Mouse (Mus musculus): Measurements from ENCODE around the gene Cep250. TPM values are rescaled to one million over a fixed set of nuclear protein-coding genes. Genes with fewer than 3 reads are reported as not detected.
A peak's percentile ranks its signal among the peaks of the same experiment; 100 is the strongest.
"Not testable (repeated sequence)": the region's sequence is repeated elsewhere in the genome, so short reads cannot be mapped to it uniquely, and the experiment has no call there.

The Cep250 gene
- 16.6 and 23.4 TPM in 2 replicates for polyA plus RNA-seq (2015; fragmentation: Nextera tagmentation; extraction: Ambion mirVana)

GRCm38 (mm10) chr2:155956134-155957059 lies at the start of gene Cep250:
Gene Cep250, plus strand, starts transcription at chr2:155956458.
- DNase-seq (ENCODE audit: low spot score), result peak; percentile 93

GRCm38 (mm10) chr2:155914684-155915083 lies 41.6 kb upstream of the Cep250 start:
- DNase-seq (ENCODE audit: low spot score), result no peak

GRCm38 (mm10) chr2:155923143-155923542 lies 33.1 kb upstream of the Cep250 start:
- no peak for DNase-seq (ENCODE audit: low spot score)

- DNase-seq (ENCODE audit: low spot score), result not testable (repeated sequence)
Measured at GRCm38 (mm10) chr2:155925213-155925612, 31.0 kb upstream of the Cep250 start.

- DNase-seq (ENCODE audit: low spot score), result no peak
Measured at GRCm38 (mm10) chr2:155928711-155929345, 27.4 kb upstream of the Cep250 start.

GRCm38 (mm10) chr2:155929531-155930442 lies 26.5 kb upstream of the Cep250 start, which contains the start of gene Uqcc1:
Gene Uqcc1, minus strand, starts transcription at chr2:155930310.
- peak; percentile 93 for DNase-seq (ENCODE audit: low spot score)

- no peak for DNase-seq (ENCODE audit: low spot score)
Measured at GRCm38 (mm10) chr2:155939897-155940529, 16.2 kb upstream of the Cep250 start.

GRCm38 (mm10) chr2:155940681-155941080 lies 15.6 kb upstream of the Cep250 start, which contains the start of gene Gm15557:
Gene Gm15557, plus strand, starts transcription at chr2:155940728.
- no peak for DNase-seq (ENCODE audit: low spot score)

GRCm38 (mm10) chr2:155941697-155942442 lies 14.4 kb upstream of the Cep250 start:
- DNase-seq (ENCODE audit: low spot score), result no peak

- DNase-seq (ENCODE audit: low spot score), result no peak
Measured at GRCm38 (mm10) chr2:155943463-155943862, 12.8 kb upstream of the Cep250 start.

- no peak for DNase-seq (ENCODE audit: low spot score)
Measured at GRCm38 (mm10) chr2:155944685-155945084, 11.6 kb upstream of the Cep250 start.

GRCm38 (mm10) chr2:155945124-155945523 lies 11.1 kb upstream of the Cep250 start, which contains the start of gene Gdf5:
Gene Gdf5, minus strand, starts transcription at chr2:155945367.
- DNase-seq (ENCODE audit: low spot score), result no peak

- DNase-seq (ENCODE audit: low spot score), result no peak
Measured at GRCm38 (mm10) chr2:155945580-155945979, 10.7 kb upstream of the Cep250 start.

GRCm38 (mm10) chr2:155946069-155946468 lies 10.2 kb upstream of the Cep250 start:
- DNase-seq (ENCODE audit: low spot score), result peak; percentile 72

- DNase-seq (ENCODE audit: low spot score), result no peak
Measured at GRCm38 (mm10) chr2:155946499-155946898, 9.8 kb upstream of the Cep250 start.

- DNase-seq (ENCODE audit: low spot score), result no peak
Measured at GRCm38 (mm10) chr2:155947390-155948002, 8.8 kb upstream of the Cep250 start.

- DNase-seq (ENCODE audit: low spot score), result no peak
Measured at GRCm38 (mm10) chr2:155949362-155949761, 6.9 kb upstream of the Cep250 start.

- DNase-seq (ENCODE audit: low spot score), result peak; percentile 55
Measured at GRCm38 (mm10) chr2:155952006-155952405, 4.3 kb upstream of the Cep250 start.

GRCm38 (mm10) chr2:155959981-155960380 lies 3.7 kb downstream of the Cep250 start:
- DNase-seq (ENCODE audit: low spot score), result no peak

Data from thymus, postnatal 0 days (tissue).